Mouse (Mus musculus) granulocyte monocyte progenitor cell, adult 5-6 weeks (primary cell): ENCODE measurements at regions not wholly inside any gene's neighbourhood (a gene's known extent, or its start where the extent isn't known, plus 50 kb on each side); places are given as distances from the start of the nearest gene placed in this dataset.

Source experiments
- ATAC-seq: replicated peaks from 2 replicates; pipeline ENCODE4 v1.8.0; 2016; ENCODE audit warnings: mild to moderate bottlenecking, moderate TSS enrichment, inconsistent platforms; ENCODE audit not compliant: poor library complexity, severe bottlenecking

DNA sequence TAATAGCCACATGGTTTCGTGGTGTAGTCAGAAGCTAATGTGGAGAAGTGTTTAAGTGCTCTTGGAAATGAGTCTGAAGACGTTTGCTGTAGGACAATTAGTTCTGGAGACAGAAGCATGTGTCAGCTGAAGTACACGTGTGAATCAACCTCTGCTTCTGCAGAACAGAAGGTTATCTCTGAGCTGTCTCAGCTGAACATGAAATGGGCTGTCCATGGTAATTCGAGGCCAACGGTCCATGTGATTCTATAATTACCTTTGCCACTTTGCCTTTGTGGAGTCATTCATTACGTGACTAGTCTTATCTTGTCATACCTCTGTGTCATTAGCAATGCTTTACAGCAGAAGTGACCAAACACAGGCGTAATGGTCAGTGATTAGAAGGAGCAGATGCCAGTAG is 295.6 kb upstream of the Veph1 start:
- ATAC-seq, result no peak

DNA sequence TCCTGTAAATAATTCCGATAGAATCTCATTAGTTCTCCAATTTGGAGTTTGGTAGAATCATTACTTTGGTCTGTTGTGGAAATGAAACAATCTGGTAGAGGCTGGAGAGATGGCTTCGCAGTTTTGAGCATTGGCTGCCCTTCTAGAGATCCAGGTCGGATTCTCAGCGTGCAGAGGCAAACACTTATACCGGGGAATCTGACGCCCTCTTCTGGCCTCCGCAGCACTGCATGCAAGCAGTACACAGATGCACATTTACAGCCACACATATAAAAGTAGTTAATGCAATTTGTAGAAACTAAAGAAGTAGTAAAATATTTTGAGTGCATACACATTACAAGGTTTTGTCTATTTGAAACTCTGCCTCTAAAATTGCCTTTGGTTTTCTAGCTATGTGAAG is 294.1 kb upstream of the Veph1 start:
- ATAC-seq, result no peak

DNA sequence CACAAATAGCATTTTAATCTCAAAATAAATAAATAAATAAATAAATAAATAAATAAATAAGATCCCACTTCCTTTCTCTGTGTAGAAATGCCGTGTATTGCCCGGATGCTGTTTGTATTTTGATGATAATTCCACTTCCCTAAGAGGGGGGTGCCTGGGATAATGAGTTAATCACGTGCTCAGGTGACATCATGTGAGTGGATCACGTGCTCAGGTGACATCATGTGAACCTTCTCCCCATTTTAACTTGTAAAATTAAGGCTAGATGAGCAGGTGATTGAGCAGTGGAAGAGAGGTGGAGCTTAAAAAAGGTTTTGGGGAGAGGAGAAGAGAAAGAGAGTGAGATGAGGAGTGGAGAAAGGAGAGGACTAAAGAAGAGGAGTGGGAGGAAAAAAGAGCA is 292.8 kb upstream of the Veph1 start:
- no peak for ATAC-seq

DNA sequence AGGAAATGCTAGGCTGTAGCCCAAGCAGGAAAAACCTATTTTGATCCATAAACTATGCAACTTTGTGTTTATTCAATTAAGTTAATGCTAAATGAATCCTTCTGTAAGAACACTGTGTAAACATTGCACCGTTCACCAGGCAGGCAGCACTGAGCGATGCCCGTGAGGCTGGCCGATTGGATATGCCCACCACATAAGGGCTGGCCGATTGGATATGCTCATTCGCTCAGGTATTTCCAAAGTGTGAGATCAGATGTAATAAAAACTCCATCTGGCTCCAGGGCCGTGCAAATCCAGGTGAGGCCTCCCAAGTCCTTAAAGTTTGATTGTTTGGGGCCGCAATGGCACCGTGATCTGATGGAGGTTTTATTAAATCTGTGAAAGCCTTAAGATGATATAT is 288.2 kb upstream of the Veph1 start:
- ATAC-seq, result no peak

DNA sequence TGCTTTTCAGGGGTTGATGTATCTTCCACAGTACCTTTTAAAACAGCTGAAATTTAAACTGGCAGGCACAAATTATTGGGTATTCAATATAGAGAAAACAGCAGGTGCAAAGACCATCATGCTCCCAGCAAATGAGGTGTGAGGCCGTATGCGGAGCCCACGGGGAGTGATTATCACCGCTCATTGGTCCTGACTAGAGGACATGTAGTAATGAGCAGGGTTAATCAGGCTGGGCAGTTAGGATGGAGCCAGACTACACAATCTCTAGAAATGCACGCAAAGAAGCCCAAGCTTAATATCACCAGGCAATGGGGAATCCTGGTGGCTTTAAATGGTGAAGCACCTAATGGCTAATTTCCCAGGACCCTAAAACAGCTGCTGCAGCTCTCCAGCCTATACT is 287.5 kb upstream of the Veph1 start:
- no peak for ATAC-seq

DNA sequence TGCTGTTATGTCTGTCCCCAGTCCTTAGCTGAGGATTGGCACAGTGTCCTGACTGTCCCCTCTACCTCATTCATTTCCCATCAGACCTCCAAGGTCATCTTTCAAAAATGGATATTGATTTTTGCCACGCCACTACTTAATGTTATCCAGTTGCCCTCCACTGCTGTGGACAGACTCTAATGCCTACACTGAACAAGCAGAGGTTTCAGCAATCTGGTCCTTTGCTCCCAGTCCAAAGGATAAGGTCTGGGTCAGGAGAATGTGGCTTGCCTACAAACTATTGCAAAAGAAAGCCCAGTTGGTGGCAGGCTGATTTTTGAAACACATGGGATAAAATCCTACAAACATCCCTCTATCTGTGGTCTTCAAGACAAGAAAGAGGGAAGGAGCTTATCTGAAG is 280.0 kb upstream of the Veph1 start:
- no peak for ATAC-seq

DNA sequence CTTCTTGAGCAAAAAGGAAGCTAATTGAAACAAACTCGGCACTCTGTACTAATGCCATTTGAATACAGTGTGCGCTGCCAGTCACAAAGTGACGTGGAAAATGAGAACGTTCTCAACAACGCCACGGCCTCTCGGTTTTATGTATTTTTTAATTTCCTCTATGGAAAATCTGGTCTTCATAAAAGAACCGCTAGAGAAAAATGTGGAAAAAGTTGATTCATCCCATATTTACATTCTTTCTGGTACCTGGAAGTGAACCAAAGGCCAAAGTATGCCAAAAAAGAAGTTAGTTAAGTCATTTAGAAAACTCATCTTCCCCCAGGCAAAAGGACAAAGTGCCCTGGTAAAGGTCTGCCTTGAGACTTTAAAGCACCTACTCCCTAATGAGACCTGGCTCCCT is 277.7 kb upstream of the Veph1 start:
- no peak for ATAC-seq

DNA sequence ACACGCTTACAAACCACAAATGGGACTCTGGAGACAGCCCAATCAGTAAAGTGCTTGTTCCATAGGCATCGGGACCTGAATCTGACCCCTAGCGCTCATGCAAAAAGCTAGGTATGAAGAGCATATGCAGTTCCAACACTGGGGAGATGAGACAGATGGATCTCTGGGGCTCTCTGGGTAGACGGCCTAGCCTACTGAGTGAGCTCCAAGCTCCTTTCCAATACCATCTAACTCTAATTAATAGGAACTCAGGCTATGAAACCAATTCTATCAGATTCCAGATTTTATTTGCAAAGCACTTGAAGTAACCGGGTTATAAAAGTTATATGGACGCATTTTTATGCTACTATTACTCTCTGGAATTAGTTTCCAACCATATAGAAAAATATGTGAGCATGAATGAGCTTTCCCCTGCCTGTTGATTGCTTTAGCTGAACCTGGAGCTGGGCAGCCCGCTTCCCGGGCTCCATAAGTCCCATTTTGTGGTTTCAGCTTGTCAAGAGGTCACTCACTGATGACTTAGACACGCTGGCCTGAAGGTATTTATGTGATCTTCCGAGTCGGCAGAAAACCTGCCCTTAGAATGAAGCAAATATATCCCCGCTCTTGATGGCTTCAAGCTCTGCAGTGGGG is 276.4 kb upstream of the Veph1 start:
- ATAC-seq, result no peak

DNA sequence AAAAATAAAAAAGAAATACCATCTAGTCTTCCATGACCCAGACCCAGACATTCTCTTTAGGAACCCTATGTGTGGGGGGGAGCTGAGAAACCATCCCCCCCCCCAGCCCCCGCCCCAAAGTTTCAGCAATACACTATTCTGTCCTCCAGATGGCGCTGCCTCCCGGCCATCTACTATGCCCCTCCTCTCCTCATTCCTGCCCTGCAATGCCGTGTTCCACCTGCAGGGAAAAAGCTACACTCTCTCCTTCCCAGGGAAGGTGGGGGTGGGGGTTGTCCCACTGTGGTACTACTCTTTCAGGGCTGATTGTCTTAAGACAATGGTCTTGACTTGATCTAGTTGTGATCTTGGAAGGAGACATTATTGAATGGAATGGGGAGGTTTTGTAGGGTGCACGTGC is 273.7 kb upstream of the Veph1 start:
- peak; percentile 86 for ATAC-seq

DNA sequence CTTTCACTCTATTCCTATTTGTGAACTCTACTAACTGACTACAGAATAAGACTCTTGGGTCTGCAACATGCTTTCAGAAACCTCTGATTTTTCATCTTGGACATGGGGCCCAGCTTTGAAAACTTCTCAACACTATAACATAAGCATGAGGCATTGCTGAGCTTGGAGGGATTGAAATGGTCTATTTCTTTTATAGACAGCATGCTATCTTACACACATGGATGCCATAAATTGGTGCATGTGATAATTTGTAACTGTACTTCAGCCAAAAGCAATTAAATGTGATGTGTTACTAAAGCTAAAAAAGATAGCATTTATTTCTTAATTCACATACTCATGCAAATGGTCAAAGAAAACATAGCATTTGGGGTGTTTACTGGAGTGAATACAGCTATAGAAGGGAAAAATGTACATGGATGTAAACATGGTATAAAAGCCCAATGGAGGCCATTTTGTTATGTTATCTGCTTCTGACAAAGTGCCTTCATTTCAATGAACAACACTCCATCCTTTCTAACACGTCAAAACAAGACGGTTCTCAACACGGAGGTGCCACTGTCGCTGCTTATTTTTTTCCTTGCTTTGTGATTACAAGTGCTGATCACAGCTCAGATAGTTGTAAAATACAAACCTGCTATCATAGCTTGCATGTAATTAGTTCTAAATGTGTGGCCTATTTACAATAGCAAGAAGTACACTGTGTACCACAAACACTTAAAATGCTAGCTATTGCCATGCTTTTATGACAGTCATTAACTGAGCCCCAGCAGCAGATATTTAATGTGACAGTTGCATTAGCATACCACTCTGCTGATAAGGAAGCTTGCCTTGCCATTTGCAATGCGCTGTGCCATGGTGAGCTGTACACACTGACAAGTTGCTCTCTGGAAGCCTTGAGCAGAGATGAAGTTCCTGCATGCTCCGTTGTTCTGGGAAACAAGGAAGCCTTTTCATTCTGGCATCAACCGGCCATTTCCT is 267.9 kb upstream of the Veph1 start:
- no peak for ATAC-seq

DNA sequence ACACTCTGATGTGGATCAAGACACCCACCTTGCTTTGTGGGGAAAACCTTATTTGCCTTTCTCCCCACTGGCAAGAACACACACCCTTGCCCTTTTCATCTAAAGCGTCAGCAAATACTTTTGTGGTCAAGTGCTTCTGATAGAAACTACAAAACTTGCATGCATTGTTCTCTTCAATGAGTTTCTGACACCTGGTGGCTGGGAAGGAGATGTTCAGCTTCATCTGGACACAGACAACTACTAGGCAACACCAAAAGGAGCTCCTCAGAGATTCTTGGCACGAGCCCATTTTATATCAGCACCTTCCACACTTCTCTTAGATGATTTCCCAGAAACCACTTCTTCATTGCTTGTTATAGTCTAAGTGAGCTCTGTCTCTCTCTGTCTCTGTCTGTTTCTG is 266.7 kb upstream of the Veph1 start:
- peak; percentile 82 for ATAC-seq

DNA sequence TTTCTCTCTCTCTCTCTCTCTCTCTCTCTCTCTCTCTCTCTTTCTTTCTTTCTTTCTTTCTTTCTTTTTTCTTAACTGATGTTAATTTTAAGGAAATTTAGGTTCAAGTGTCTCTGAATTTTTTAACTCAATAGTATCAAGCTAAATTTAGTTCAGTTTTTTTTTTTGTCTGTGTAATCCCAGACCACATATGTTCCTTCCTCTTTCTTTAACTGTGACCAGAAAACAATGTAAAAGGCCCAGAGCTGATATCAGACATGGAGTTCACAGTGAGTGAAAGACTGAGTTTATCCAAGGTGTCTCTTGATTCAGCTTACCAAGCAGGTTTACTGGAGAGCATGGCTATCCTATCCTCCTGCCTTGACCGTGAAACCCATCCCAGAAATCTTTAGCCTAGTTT is 258.9 kb upstream of the Veph1 start:
- ATAC-seq, result peak; percentile 94

DNA sequence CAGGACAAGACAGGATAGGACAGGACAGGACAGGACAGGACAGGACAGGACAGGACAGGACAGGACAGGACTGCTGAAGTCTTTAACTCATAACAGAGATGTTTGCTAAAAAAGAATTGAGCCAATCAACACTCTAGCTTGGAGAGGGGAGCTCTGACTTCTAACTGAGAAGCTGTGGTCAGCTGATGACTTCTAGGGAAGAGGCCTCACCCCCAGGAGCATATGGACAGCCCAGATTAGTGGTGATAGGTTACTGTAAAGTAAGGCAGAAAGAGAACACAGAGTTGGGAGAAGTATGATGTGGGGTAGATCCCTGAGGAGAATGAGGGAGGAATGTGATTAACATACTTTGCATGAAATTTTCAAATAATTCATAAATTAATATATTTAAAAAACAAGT is 254.3 kb upstream of the Veph1 start:
- no peak for ATAC-seq

DNA sequence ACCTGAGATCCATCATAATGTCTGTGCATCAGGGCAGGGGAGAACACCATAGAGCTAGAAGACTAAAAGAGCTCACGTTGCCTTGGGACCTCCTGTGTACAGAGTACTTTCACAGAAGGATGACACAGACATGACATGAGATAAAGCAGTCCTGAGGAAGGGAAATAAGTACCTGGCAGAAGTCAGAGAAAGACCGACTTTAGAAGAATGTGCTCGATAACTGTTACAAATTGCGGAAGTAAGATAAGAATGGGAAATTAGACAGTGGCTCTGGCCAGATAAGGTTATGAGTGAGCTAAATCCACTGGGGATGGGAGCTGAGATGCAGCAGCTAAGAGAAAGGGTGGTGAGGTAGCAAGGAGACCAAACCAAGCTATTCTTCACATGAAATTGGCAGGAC is 249.9 kb upstream of the Veph1 start:
- ATAC-seq, result peak; percentile 76

DNA sequence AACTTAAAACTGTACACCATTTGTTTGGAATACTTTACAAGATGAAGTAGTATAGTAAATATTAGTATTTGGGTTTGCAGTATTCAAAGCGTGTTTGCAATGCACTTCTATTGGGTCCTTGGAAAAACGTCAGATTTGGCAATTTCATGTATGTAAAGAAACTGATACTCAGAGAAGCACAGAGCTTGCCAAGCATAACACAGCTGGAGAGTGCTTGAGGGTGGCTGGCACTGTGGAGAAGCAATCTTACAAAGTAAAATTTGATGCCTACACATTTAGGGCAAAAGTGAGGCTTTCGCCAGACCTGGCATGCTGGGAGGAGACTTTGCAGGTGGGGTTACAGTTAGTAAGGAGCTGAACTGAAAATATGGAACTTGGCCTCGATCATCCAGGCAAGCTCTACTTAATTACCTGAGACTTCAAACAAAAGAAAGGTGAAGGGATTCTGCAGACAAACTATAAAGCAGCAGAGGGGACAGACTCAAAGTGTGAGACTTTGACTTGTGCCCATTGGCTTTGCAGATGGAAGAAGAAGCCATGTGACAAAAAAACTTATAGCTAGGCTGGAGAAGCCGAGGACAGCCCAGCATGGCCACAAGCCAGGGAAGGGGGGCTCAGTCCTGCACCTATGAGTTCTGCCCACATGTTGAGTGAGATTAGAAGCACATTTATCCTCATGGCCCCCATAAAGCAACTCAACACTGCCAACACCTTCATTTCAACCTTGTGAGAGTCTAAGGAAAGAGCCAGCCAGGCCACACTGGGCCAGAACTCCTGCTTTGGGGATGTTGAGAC is 247.7 kb upstream of the Veph1 start:
- ATAC-seq, result no peak

DNA sequence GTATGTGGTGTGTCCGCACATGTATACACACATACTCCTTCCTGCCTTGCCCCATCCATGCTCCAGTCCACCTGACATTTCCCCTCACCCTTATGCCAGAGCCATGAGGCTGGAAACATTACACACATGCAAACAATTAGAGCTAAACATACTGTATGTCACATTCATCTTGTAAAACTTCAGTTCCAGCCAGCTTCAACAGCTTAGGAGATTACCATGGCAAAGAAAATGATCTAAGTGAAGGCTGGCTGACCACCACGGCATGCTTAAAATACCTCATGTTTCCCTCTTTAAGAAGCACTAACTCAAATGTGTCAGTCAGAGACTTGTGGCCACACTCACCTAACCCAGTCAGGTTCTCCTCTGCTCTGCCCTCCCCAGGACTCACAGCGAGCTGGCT is 246.2 kb upstream of the Veph1 start:
- no peak for ATAC-seq

DNA sequence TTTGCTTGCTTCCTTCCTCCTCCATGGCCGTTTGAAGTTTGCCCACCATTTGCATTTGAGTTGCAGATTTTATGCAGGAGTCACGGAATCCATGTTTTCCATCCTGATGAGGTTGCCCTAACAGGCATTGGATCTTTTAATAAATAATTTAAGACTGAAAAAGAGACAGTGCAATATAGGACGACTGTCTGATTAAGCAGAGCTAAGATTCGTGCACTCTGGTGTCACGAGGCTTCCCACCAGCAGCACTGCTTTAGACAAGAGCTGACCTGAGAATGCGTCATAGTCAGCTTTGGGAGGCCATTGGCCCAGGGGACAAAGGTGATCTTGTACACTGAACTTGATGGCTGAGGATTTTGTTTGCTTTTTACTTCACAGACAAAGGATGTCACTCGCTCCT is 241.3 kb upstream of the Veph1 start:
- ATAC-seq, result no peak

DNA sequence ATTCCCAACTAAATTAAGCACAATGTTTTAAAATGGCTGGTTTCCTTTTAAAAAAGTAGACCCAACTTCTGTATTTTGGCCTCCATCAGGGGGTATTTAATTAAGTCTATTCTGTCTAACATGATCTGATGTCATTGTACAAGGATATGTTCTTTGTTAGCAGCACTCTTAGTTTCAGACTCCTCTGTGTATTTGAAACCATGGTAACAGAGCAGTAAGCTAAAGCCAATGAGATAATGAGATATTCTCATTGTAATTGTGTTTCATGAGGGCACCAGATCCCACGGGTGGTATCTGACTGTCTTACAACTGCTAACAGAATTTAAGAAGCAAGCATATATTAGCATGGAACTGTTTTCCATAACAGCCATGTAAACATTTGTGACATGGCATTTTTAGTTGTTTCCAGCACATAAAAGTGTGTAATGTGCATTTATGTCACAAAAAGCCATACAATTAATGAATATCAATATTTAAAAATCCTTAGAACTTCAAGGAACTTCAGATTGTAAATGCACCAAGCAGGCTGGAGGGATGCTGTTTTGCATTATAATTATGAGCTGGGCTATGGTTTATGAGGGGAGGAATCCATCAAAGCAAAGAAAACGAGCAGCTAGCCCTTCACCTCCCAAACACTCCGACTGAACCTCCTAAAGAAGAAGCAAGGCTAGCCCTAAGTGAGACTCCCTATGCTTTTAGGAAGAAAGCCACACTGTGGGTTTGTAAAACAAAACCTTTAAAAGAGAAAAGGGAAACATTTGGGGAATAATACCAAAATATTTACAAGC is 240.7 kb upstream of the Veph1 start:
- no peak for ATAC-seq

DNA sequence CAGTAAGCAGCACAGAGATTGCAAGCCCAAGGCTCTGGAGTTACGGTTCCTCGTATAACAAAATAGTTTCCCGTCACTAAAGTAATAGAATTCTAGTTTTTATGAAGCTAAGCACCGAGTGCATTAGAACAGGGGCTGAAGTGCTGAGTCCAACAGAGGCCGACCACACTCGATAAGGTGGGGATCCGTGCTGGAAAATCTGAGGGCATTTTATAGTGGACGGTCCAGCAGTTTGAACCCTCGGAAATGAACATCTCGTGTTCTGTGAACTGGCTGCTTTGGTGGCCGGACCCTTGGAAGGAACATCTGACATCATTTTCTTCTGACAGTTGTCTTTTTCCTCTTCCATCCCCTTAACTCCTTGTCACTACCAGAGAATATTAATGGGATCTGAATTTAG is 240.0 kb upstream of the Veph1 start:
- ATAC-seq, result no peak

DNA sequence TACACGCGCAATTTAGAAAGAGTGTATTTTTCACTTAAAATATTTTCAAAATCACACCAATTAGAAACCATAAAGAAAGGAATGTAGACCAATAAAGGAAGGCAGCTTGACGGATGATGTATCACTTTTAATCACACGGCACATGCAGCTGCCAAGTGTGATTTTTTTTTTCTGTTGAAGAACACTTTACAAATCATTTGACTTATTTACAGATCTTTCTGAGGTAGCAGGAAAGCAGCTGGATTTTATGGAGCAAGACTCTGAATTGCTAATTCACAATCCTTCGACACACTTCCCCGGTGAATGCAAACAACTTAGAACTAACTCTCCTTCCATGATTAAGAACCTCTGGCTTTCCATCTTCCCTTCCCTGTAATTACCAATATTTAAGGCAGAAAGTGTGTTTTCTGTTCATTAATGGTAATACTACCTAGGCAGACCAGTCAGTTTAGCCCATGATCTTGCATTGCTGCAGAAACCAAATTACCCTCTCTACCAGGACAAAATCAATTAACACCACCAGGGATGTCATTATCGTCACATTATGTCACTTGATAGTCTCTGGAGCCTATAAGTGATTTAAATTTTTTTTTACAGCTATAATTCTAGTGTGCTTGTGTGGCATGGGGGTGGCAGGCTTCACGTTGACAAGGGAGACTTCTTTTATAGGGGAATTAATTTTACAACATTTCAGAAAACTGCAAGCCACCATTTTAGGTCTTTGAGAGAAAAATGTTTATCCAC is 239.3 kb upstream of the Veph1 start:
- ATAC-seq, result no peak
